In genomic region chr14:76713946-76714345, GRCm38 (mm10) we compare ENCODE assay signal across 9 mouse cellular contexts.
A peak's percentile ranks its signal among the peaks of the same experiment; 100 is the strongest.
DNase-seq lines count a peak whose midpoint lies in the region; ATAC-seq and TF ChIP-seq lines count a peak whose summit lies in the region.
"Had no signal": no experiment of that assay in that cellular context is flagged by ENCODE, and none has a peak within 500 bp of the region (broad histone marks: within the 10 kb centered on the region; RNA-seq: fewer than 3 reads in every experiment).

No protein-coding gene starts in this region.

- H3K9ac ChIP-seq in heart, embryonic 12.5 days: no peak overlapping the region
- no peak overlapping the region for H3K9ac ChIP-seq in heart, embryonic 11.5 days (ENCODE audit: low read depth, low read length)
- H3K9ac ChIP-seq in lung, postnatal 0 days (replicated peaks; ENCODE audit: low read depth): no peak overlapping the region

- TF ChIP-seq EP300 in lung, postnatal 0 days (IDR thresholded peaks at IDR 0.05): peak; percentile 63

- no peak for TF ChIP-seq CTCF in lung, postnatal 0 days (IDR thresholded peaks at IDR 0.05)

- 0 out of 2 replicates have a peak overlapping the region, but pooled peaks have one; percentile 6 for H3K27ac ChIP-seq in heart, embryonic 12.5 days (ENCODE audit: poor library complexity, severe bottlenecking)
- H3K27ac ChIP-seq in heart, embryonic 11.5 days (ENCODE audit: low read depth, low read length): no peak overlapping the region
- peak overlapping the region; percentile 1; the same call in 1 of the 2 replicates for H3K27ac ChIP-seq in lung, postnatal 0 days (ENCODE audit: low read length)

- H3K4me1 ChIP-seq in heart, embryonic 12.5 days (replicated peaks): peaks cover 30% of the 10 kb centered on the region
- peaks cover 15% of the 10 kb centered on the region for H3K4me1 ChIP-seq in heart, embryonic 11.5 days (ENCODE audit: control insufficient read depth, insufficient read depth, low read length)
- H3K4me1 ChIP-seq in lung, postnatal 0 days (ENCODE audit: insufficient read depth, low read depth, low read length): peaks cover 10% of the 10 kb centered on the region; the same call in 1 of the 2 replicates

- no peaks in the 10 kb centered on the region for H3K27me3 ChIP-seq in heart, embryonic 12.5 days (replicated peaks)
- no peaks in the 10 kb centered on the region for H3K27me3 ChIP-seq in heart, embryonic 11.5 days (ENCODE audit: control insufficient read depth, insufficient read depth, low read length)
- no peaks in the 10 kb centered on the region for H3K27me3 ChIP-seq in lung, postnatal 0 days (replicated peaks; ENCODE audit: insufficient read depth, low read length)

- no peak overlapping the region for H3K4me3 ChIP-seq in heart, embryonic 12.5 days
- H3K4me3 ChIP-seq in heart, embryonic 11.5 days (ENCODE audit: low read depth, low read length): no peak overlapping the region
- H3K4me3 ChIP-seq in lung, postnatal 0 days (ENCODE audit: low read depth, low read length): no peak overlapping the region

- DNase-seq in lung, postnatal 0 days (ENCODE audit: low spot score): peak; percentile 49
- DNase-seq in lung, adult 18-20 months: no peak
- DNase-seq in kidney, postnatal 36 days: peak; percentile 39 to 53
- DNase-seq in right cerebral cortex, postnatal 36 days (ENCODE audit: low spot score in 2 of 2): no peak
- DNase-seq: cerebellum, postnatal 14 days; spleen, adult 18-20 months had no signal

- peak; percentile 59 for ATAC-seq in heart, embryonic 12.5 days (ENCODE audit: insufficient number of reproducible peaks, low FRiP score)
- ATAC-seq in heart, embryonic 11.5 days (replicated peaks; ENCODE audit: insufficient number of reproducible peaks, low FRiP score, low TSS enrichment): no peak
- ATAC-seq in lung, postnatal 0 days: peak; percentile 66
- peak; percentile 52 for ATAC-seq in megakaryocyte progenitor cell, adult 5-6 weeks (replicated peaks; ENCODE audit: poor library complexity)

- no peaks in the 10 kb centered on the region for H3K36me3 ChIP-seq in heart, embryonic 12.5 days
- H3K36me3 ChIP-seq in heart, embryonic 11.5 days (ENCODE audit: control insufficient read depth, insufficient read depth, low read length): no peaks in the 10 kb centered on the region
- H3K36me3 ChIP-seq in lung, postnatal 0 days (ENCODE audit: insufficient read depth, low read length): no peaks in the 10 kb centered on the region

- WGBS in heart, embryonic 12.5 days: 16% methylated on average over 7 of the region's 7 CpGs
- 16% methylated on average over 7 of the region's 7 CpGs for WGBS in heart, embryonic 11.5 days (ENCODE audit: insufficient replicate concordance)
- WGBS in lung, postnatal 0 days: 18% methylated on average over 7 of the region's 7 CpGs

- no peak overlapping the region for H3K4me2 ChIP-seq in heart, embryonic 12.5 days
- H3K4me2 ChIP-seq in heart, embryonic 11.5 days: no peak overlapping the region
- no peak overlapping the region for H3K4me2 ChIP-seq in lung, postnatal 0 days (replicated peaks; ENCODE audit: low read depth, low read length)

- H3K9me3 ChIP-seq in heart, embryonic 12.5 days (replicated peaks): no peaks in the 10 kb centered on the region
- no peaks in the 10 kb centered on the region for H3K9me3 ChIP-seq in heart, embryonic 11.5 days (replicated peaks; ENCODE audit: control insufficient read depth, low read length)
- no peaks in the 10 kb centered on the region for H3K9me3 ChIP-seq in lung, postnatal 0 days (ENCODE audit: low read length)

Comparison
In these comparisons a context has a peak if more than half of its experiments do, and no peak if none do; other contexts are left out.
1. DNase-seq: peak in lung, postnatal 0 days (single experiment) and kidney, postnatal 36 days (2 of 2); none in lung, adult 18-20 months (0 of 2) and right cerebral cortex, postnatal 36 days (0 of 2).